Mouse (Mus musculus): ENCODE measurements around the gene Wfdc21. TPM values are rescaled to one million over a fixed set of nuclear protein-coding genes. Genes with fewer than 3 reads are reported as not detected.

The Wfdc21 gene
- polyA plus RNA-seq (2011; ENCODE audit: insufficient read length, low read depth, missing spikeins) = not detected in 2 replicates

- TF ChIP-seq POLR2A (IDR thresholded peaks at IDR 0.05; ENCODE audit: low read depth, low read length) (no peak), CTCF (IDR thresholded peaks at IDR 0.05; ENCODE audit: borderline replicate concordance, insufficient read depth, low read length) (no peak)
- Histone ChIP-seq H3K27ac (ENCODE audit: insufficient read depth, low read length) (no peak within 1 kb of the TSS), H3K4me1 (ENCODE audit: control insufficient read depth, insufficient read depth, low read length) (no peaks in the 10 kb centered on the region), H3K4me3 (ENCODE audit: insufficient read depth, low read length) (no peak within 1 kb of the TSS)
Measured at GRCm38 (mm10) chr11:83746681-83747080, at the start of gene Wfdc21. TSS of gene Wfdc21 (plus strand) at chr11:83746940.

DNA sequence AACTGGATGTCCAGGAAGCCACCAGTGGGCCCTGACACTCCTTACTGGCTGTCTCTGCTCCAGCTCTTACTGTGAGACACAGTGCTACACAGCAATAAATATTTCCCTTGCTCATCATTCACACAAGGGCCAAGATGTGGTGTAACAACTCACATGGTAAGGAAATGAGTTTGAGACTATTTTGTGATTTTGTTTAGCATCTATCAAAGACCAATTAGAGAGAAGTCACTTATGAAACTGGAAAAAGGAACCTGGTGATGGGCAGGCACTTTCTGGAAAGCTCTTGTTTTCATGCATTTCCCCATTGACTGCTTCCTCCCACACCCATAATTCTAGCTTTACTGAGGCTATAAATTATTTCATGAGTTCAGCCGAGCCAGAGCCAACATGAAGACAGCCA lies 43.0 kb upstream of the Wfdc21 start, which contains the start of gene Wfdc17:
Gene Wfdc17 (plus strand): TSS at position 287 of the 400 bp plus-strand sequence.
- H3K4me3 ChIP-seq (ENCODE audit: insufficient read depth, low read length) = no peak within 1 kb of the TSS
- no peak within 1 kb of the TSS for H3K27ac ChIP-seq (ENCODE audit: insufficient read depth, low read length)
- TF ChIP-seq POLR2A (IDR thresholded peaks at IDR 0.05; ENCODE audit: low read depth, low read length) (no peak), CTCF (IDR thresholded peaks at IDR 0.05; ENCODE audit: borderline replicate concordance, insufficient read depth, low read length) (no peak)
- H3K4me1 ChIP-seq (ENCODE audit: control insufficient read depth, insufficient read depth, low read length) = no peaks in the 10 kb centered on the region

- TF ChIP-seq POLR2A (IDR thresholded peaks at IDR 0.05; ENCODE audit: low read depth, low read length) (no peak), CTCF (IDR thresholded peaks at IDR 0.05; ENCODE audit: borderline replicate concordance, insufficient read depth, low read length) (no peak)
- no peak within 1 kb of the TSS for H3K4me3 ChIP-seq (ENCODE audit: insufficient read depth, low read length)
- no peaks in the 10 kb centered on the region for H3K4me1 ChIP-seq (ENCODE audit: control insufficient read depth, insufficient read depth, low read length)
- no peak within 1 kb of the TSS for H3K27ac ChIP-seq (ENCODE audit: insufficient read depth, low read length)
Measured at GRCm38 (mm10) chr11:83708715-83709114, 38.0 kb upstream of the Wfdc21 start, which contains the start of gene Wfdc18. TSS of gene Wfdc18 (plus strand) at chr11:83709015.

GRCm38 (mm10) chr11:83709683-83710082 lies 37.1 kb upstream of the Wfdc21 start:
- H3K4me3 ChIP-seq (ENCODE audit: insufficient read depth, low read length) = no peak overlapping the region
- TF ChIP-seq CTCF (IDR thresholded peaks at IDR 0.05; ENCODE audit: borderline replicate concordance, insufficient read depth, low read length) (no peak), POLR2A (IDR thresholded peaks at IDR 0.05; ENCODE audit: low read depth, low read length) (no peak)
- H3K4me1 ChIP-seq (ENCODE audit: control insufficient read depth, insufficient read depth, low read length) = no peaks in the 10 kb centered on the region
- no peak overlapping the region for H3K27ac ChIP-seq (ENCODE audit: insufficient read depth, low read length)

GRCm38 (mm10) chr11:83712671-83713070 lies 34.1 kb upstream of the Wfdc21 start:
- TF ChIP-seq CTCF (IDR thresholded peaks at IDR 0.05; ENCODE audit: borderline replicate concordance, insufficient read depth, low read length) = no peak
- no peak for TF ChIP-seq POLR2A (IDR thresholded peaks at IDR 0.05; ENCODE audit: low read depth, low read length)
- no peak overlapping the region for H3K27ac ChIP-seq (ENCODE audit: insufficient read depth, low read length)
- no peaks in the 10 kb centered on the region for H3K4me1 ChIP-seq (ENCODE audit: control insufficient read depth, insufficient read depth, low read length)
- H3K4me3 ChIP-seq (ENCODE audit: insufficient read depth, low read length) = no peak overlapping the region

DNA sequence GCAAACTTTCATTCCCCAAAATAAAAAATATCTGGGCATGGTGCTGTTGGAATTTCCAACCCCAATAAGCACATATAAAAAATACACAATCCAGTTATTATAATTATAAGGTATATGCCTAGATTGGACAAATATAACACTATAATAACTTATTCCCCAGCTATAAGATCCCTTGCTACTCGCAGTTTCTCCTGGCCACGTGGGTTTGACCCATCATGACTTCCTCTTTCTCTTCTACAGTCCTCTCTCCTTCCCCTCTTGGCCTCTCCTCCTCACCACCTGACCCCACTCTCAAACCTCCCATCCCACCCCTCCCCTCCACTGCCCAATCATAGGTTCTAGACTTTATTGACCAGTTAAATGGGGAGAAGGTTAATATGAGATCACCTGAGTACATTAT lies 32.8 kb upstream of the Wfdc21 start:
- Histone ChIP-seq H3K4me1 (ENCODE audit: control insufficient read depth, insufficient read depth, low read length) (no peaks in the 10 kb centered on the region), H3K27ac (ENCODE audit: insufficient read depth, low read length) (no peak overlapping the region), H3K4me3 (ENCODE audit: insufficient read depth, low read length) (no peak overlapping the region)
- TF ChIP-seq POLR2A (IDR thresholded peaks at IDR 0.05; ENCODE audit: low read depth, low read length) (no peak), CTCF (IDR thresholded peaks at IDR 0.05; ENCODE audit: borderline replicate concordance, insufficient read depth, low read length) (no peak)

- H3K4me3 ChIP-seq (ENCODE audit: insufficient read depth, low read length) = no peak overlapping the region
- TF ChIP-seq CTCF (IDR thresholded peaks at IDR 0.05; ENCODE audit: borderline replicate concordance, insufficient read depth, low read length) = no peak
- no peaks in the 10 kb centered on the region for H3K4me1 ChIP-seq (ENCODE audit: control insufficient read depth, insufficient read depth, low read length)
- no peak overlapping the region for H3K27ac ChIP-seq (ENCODE audit: insufficient read depth, low read length)
Measured at GRCm38 (mm10) chr11:83717042-83717665, 29.6 kb upstream of the Wfdc21 start.

DNA sequence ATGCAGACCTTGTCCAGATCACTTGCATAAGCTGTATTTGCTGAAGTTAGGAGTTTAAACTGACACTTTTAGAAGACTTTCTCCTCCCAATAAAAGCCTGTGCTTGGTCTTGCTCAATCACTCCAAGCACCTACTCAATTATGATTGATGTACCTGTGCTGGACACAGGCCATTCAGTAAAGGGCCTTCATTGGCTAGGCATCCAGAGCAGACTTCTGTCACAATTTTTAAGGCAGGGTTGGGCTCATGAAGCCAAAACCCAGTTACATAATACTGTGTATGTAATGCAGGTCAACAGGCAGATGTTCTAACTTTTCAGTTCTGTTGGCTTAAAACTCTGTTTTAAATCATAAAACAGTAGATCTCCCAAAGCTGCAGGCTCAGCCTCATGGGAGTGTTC lies 26.0 kb upstream of the Wfdc21 start:
- Histone ChIP-seq H3K4me3 (ENCODE audit: insufficient read depth, low read length) (no peak overlapping the region), H3K27ac (ENCODE audit: insufficient read depth, low read length) (no peak overlapping the region), H3K4me1 (ENCODE audit: control insufficient read depth, insufficient read depth, low read length) (no peaks in the 10 kb centered on the region)
- TF ChIP-seq POLR2A (IDR thresholded peaks at IDR 0.05; ENCODE audit: low read depth, low read length) = no peak
- TF ChIP-seq CTCF (IDR thresholded peaks at IDR 0.05; ENCODE audit: borderline replicate concordance, insufficient read depth, low read length) = no peak

GRCm38 (mm10) chr11:83728757-83729432 lies 17.8 kb upstream of the Wfdc21 start:
- H3K27ac ChIP-seq (ENCODE audit: insufficient read depth, low read length) = no peak overlapping the region
- H3K4me1 ChIP-seq (ENCODE audit: control insufficient read depth, insufficient read depth, low read length) = peaks cover 11% of the 10 kb centered on the region; the same call in 1 of the 2 replicates
- TF ChIP-seq POLR2A (IDR thresholded peaks at IDR 0.05; ENCODE audit: low read depth, low read length) (no peak), CTCF (IDR thresholded peaks at IDR 0.05; ENCODE audit: borderline replicate concordance, insufficient read depth, low read length) (no peak)
- H3K4me3 ChIP-seq (ENCODE audit: insufficient read depth, low read length) = no peak overlapping the region

- no peak overlapping the region for H3K27ac ChIP-seq (ENCODE audit: insufficient read depth, low read length)
- TF ChIP-seq CTCF (IDR thresholded peaks at IDR 0.05; ENCODE audit: borderline replicate concordance, insufficient read depth, low read length) (no peak), POLR2A (IDR thresholded peaks at IDR 0.05; ENCODE audit: low read depth, low read length) (no peak)
- H3K4me3 ChIP-seq (ENCODE audit: insufficient read depth, low read length) = no peak overlapping the region
- H3K4me1 ChIP-seq (ENCODE audit: control insufficient read depth, insufficient read depth, low read length) = peaks cover 11% of the 10 kb centered on the region; the same call in 1 of the 2 replicates
Measured at GRCm38 (mm10) chr11:83731116-83731515, 15.6 kb upstream of the Wfdc21 start.

Measured in embryonic fibroblast, embryonic 13.5 days (primary cell).